Mouse (Mus musculus) cerebral cortex, adult 2 months (tissue): Measurements from ENCODE around the gene Hbb-bh2.

Source experiments
- WGBS: fragments of 180-500 bp; shearing (Covaris S2); methylation state at CpG from one replicate; pipeline ENCODE4 v1.1.7; 2018; 5-methylcytosine and 5-hydroxymethylcytosine counted together

Hbb-bh2 gene

GRCm38 (mm10) chr7:103810746-103811145 is 29.6 kb downstream of the Hbb-bh2 start:
- 81% methylated on average over 3 of the region's 3 CpGs for WGBS

- WGBS = 71% methylated on average over 1 of the region's 1 CpGs
Measured at GRCm38 (mm10) chr7:103810296-103810695, 30.0 kb downstream of the Hbb-bh2 start.

GRCm38 (mm10) chr7:103809801-103810155 is 30.5 kb downstream of the Hbb-bh2 start:
- WGBS = 61% methylated on average over 1 of the region's 1 CpGs

- WGBS = 67% methylated on average over 5 of the region's 5 CpGs
Measured at GRCm38 (mm10) chr7:103808971-103809800, 31.1 kb downstream of the Hbb-bh2 start.

DNA sequence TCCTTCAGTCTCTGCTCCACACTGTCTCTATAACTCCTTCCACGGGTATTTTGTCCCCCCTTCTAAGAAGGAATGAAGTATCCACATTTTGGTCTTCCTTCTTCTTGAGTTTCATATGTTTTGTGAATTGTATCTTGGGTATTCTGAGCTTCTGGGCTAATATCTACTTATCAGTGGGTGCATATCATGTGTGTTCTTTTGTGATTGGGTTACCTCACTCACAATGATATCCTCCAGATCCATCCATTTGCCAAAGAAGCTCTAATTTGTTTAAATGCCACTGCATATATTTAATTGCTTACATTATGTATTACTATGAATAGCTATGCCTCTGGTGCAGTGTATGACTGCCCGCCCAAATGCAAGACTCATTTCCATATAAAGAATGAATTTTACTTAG is 32.2 kb downstream of the Hbb-bh2 start:
- 72% methylated on average over 2 of the region's 2 CpGs for WGBS

DNA sequence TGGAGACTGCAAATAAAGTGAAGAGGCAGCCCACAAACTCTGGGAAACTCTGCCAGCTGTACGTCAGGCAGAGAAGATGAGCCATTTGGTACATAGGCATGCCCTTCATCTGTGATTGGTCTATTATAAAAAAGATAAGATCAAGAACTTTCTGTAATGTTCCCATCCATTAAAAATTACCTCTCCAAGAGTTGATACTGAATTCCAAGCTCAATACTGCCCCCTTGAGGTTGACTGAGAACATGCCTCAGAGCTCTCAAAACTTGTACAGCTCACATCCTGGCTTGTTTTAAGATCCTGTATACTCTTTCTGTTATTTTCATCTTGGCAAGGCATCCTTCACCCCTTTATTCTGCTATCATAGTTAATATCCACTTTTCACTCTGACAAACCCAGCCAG is 33.5 kb downstream of the Hbb-bh2 start:
- 41% methylated on average over 1 of the region's 1 CpGs for WGBS

DNA sequence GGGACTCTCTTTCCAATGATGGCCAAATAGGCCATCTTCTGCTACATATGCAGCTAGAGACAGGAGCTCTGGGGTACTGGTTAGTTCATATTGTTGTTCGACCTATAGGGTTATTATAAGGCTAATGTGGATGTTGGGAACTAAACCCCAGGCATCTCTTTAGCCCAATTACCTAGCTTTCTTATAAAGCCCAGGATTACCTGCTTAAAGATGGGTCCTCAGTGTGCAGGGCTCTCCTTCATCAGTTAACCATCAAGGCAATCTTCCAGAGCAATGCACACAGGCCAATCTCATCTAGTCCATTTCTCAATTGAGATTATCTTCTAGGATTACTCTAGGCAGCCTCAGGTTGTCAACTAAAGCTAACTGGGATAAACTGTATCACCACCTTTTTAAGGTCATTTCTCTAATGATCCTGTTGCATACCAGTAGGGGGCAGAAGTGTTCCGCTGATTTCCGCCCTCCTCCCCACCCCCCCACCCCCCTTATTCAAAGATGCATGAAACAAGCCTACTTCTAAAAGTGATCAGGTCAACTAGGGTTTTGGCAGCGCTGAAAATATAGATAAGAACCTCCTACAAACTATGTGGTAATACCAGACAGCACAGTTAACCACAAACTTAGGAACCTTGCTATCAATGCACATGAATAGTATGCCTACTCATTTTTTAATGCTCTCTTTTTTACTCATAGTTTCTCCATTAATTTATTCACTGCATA is 47.5 kb downstream of the Hbb-bh2 start:
- 26% methylated on average over 4 of the region's 4 CpGs for WGBS

GRCm38 (mm10) chr7:103791721-103792120 is 48.6 kb downstream of the Hbb-bh2 start, which contains the start of gene Olfr67:
Gene Olfr67 (minus strand): TSS chr7:103791821.
- WGBS = 58% methylated on average over 3 of the region's 3 CpGs
